Mouse (Mus musculus) cerebellum, postnatal 4 days (tissue): ENCODE results near the gene Gm5798.
"Not testable (repeated sequence)": the region's sequence is repeated elsewhere in the genome, so short reads cannot be mapped to it uniquely, and the experiment has no call there.

Experiments used
- DNase-seq, 2 experiments: peaks; one replicate each; pipeline ENCODE4 v3.0.0; 2022; ENCODE audit warnings: low spot score in 2 of 2, mixed read lengths in 1 of 2

Gene Gm5798

GRCm38 (mm10) chr14:41348309-41348708 lies at the start of gene Gm5798:
Gene Gm5798, plus strand, starts transcription at chr14:41348609.
- DNase-seq: not testable (repeated sequence)

DNA sequence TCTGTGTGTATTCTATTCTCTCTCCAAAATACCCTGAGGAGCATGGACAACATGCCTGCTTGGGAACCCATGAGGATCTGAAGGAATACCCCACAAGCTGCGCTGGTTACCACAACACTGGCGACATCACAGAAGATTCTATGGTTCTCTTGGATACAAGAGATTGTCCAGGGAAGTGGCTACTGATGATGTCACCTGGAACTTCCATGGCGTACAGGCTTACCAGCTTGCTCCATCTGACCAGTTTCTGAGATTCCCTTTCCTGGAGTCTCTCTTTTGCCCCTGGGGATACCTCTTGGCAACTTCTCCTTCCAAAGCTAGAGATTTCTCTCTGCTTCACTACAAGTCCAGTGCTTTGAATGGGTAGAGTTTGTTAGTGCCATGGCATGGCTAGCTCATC lies 37.9 kb downstream of the Gm5798 start, which contains the start of gene Gm7945:
TSS of gene Gm7945 (minus strand) at position 101 of the 400 bp plus-strand sequence.
- not testable (repeated sequence) for DNase-seq
